Mouse (Mus musculus) heart, adult 2 months (tissue): Measurements from ENCODE around the gene Prrt2.

Experiments
- CTCF ChIP-seq: fragments of 200-600 bp; IDR thresholded peaks from 2 replicates; pipeline ENCODE4 v1.8.1; 2022; ENCODE audit warnings: antibody characterized with exemption, mild to moderate bottlenecking, moderate library complexity
- EP300 ChIP-seq: fragments of 200-500 bp; IDR thresholded peaks from 2 replicates; pipeline ENCODE4 v1.6.1; 2011; ENCODE audit warnings: low read depth, low read length, control low read depth; ENCODE audit not compliant: insufficient read depth
- POLR2A ChIP-seq: fragments of 200-500 bp; IDR thresholded peaks from 2 replicates; pipeline ENCODE4 v1.6.1; 2011; ENCODE audit warnings: mild to moderate bottlenecking, low read depth, low read length, control low read depth; ENCODE audit not compliant: insufficient read depth

GRCm38 (mm10) chr7:127023272-127023691, 2.3 kb upstream of the Prrt2 start:
- TF ChIP-seq CTCF: no peak
- TF ChIP-seq EP300: no peak
- TF ChIP-seq POLR2A: no peak
